In the genomic region with DNA sequence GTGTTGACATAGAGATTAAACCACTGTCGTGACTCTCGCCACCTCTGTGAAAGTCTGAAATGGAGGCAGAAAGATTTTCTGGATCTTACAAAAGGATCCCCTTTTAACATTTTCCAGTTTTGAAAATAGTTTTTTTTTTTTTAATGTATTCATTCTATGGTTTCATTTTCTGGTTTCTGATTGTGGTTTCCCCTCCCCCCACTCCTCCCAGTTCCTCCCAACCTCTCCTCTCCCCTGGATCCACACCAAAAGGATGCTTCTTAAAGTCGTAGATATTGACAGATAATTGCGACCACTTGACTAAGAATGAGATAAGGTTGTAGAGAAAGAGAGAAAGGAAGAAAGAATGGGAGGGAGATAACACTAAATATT, we compare ENCODE assay signal across 31 mouse cellular contexts. TPM values are rescaled to one million over a fixed set of nuclear protein-coding genes. Genes with fewer than 3 reads are reported as not detected.
DNase-seq lines count a peak whose midpoint lies in the region; ATAC-seq and TF ChIP-seq lines count a peak whose summit lies in the region.
"Had no signal": no experiment of that assay in that cellular context is flagged by ENCODE, and none has a peak within 500 bp of the region (broad histone marks: within the 10 kb centered on the region; RNA-seq: fewer than 3 reads in every experiment).

No protein-coding gene starts in this region.

- no peaks in the 10 kb centered on the region for H3K9me3 ChIP-seq in kidney, embryonic 16.5 days (ENCODE audit: low read length)
- H3K9me3 ChIP-seq in ES-Bruce4 (replicated peaks; ENCODE audit: control insufficient read depth, insufficient read depth, low read length, poor library complexity, severe bottlenecking) = no peaks in the 10 kb centered on the region
- H3K9me3 ChIP-seq in hindbrain, embryonic 11.5 days (ENCODE audit: control insufficient read depth, low read length) = no peaks in the 10 kb centered on the region
- H3K9me3 ChIP-seq in forebrain, embryonic 15.5 days = no peaks in the 10 kb centered on the region
- H3K9me3 ChIP-seq: forebrain, embryonic 10.5 days; heart, embryonic 12.5 days; limb, embryonic 13.5 days; lung, embryonic 15.5 days; midbrain, embryonic 10.5 days; midbrain, embryonic 15.5 days had no signal

- no peak for TF ChIP-seq CTCF in ES-Bruce4 (IDR thresholded peaks at IDR 0.05; ENCODE audit: low read depth, low read length)
- no peak for TF ChIP-seq CTCF in embryonic fibroblast, embryonic 13.5 days (IDR thresholded peaks at IDR 0.05; ENCODE audit: borderline replicate concordance, insufficient read depth, low read length)

- peaks cover 14% of the 10 kb centered on the region for H3K4me1 ChIP-seq in kidney, embryonic 16.5 days (ENCODE audit: insufficient read depth, low read length)
- H3K4me1 ChIP-seq in ES-Bruce4 (ENCODE audit: control insufficient read depth, insufficient read depth, low read length) = peaks cover 7% of the 10 kb centered on the region
- peaks cover 9% of the 10 kb centered on the region for H3K4me1 ChIP-seq in embryonic fibroblast, embryonic 13.5 days (ENCODE audit: control insufficient read depth, insufficient read depth, low read length)
- no peaks in the 10 kb centered on the region for H3K4me1 ChIP-seq in hindbrain, embryonic 11.5 days (replicated peaks; ENCODE audit: control insufficient read depth, insufficient read depth, low read length)
- H3K4me1 ChIP-seq in forebrain, embryonic 15.5 days = peaks cover 10% of the 10 kb centered on the region; the same call in 1 of the 2 replicates
- H3K4me1 ChIP-seq: lung, embryonic 15.5 days had no signal

- DNase-seq in kidney, adult 9 months = no peak
- DNase-seq in gastrocnemius, postnatal 14 days = no peak
- no peak for DNase-seq in hindbrain, embryonic 11.5 days (ENCODE audit: low spot score)
- DNase-seq: adrenal gland, adult 2 months; adrenal gland, postnatal 36 days; B cell, adult 2 months; cerebellum, adult 8-10 months; forebrain, postnatal 0 days; gastrocnemius, postnatal 25 days; heart, adult 11 months; heart, postnatal 4 days; kidney, adult 18-20 months; kidney, postnatal 25 days; retina, postnatal 1 day; right cerebral cortex, postnatal 14 days; thymus, postnatal 14 days had no signal

- no peak for ATAC-seq in kidney, embryonic 16.5 days (ENCODE audit: low FRiP score, low TSS enrichment)
- no peak for ATAC-seq in hindbrain, embryonic 11.5 days (ENCODE audit: low FRiP score)
- no peak for ATAC-seq in forebrain, embryonic 15.5 days (replicated peaks)
- ATAC-seq: activated CD4-positive, CD25-positive, alpha-beta regulatory T cell, adult 4 months; forebrain, postnatal 0 days; midbrain, embryonic 15.5 days had no signal

- no peak for TF ChIP-seq EP300 in ES-Bruce4 (IDR thresholded peaks at IDR 0.05; ENCODE audit: insufficient read depth, low read depth, low read length)

- peaks cover 4% of the 10 kb centered on the region; the same call in 1 of the 2 replicates for H3K36me3 ChIP-seq in kidney, embryonic 16.5 days (ENCODE audit: insufficient read depth, low read length)
- no peaks in the 10 kb centered on the region for H3K36me3 ChIP-seq in ES-Bruce4 (ENCODE audit: control insufficient read depth, insufficient read depth, low read length, poor library complexity, severe bottlenecking)
- H3K36me3 ChIP-seq in hindbrain, embryonic 11.5 days (ENCODE audit: control insufficient read depth, insufficient read depth, low read length) = no peaks in the 10 kb centered on the region
- H3K36me3 ChIP-seq in forebrain, embryonic 15.5 days = peaks cover 10% of the 10 kb centered on the region; the same call in 1 of the 2 replicates
- H3K36me3 ChIP-seq: midbrain, embryonic 15.5 days had no signal

- 0 out of 2 replicates have a peak overlapping the region, but pooled peaks have one; percentile 34 for H3K27ac ChIP-seq in kidney, embryonic 16.5 days (ENCODE audit: low read length)
- peak overlapping the region; percentile 75 for H3K27ac ChIP-seq in ES-Bruce4 (ENCODE audit: insufficient read depth, low read length)
- H3K27ac ChIP-seq in embryonic fibroblast, embryonic 13.5 days (ENCODE audit: insufficient read depth, low read length) = peak overlapping the region; percentile 83
- no peak overlapping the region for H3K27ac ChIP-seq in hindbrain, embryonic 11.5 days (ENCODE audit: low read depth, low read length)
- H3K27ac ChIP-seq in forebrain, embryonic 15.5 days (replicated peaks) = no peak overlapping the region
- H3K27ac ChIP-seq: forebrain, embryonic 10.5 days; hindbrain, embryonic 14.5 days; layer of hippocampus, adult 2 months; left cerebral cortex, adult 2 months; limb, embryonic 13.5 days; lung, embryonic 15.5 days; midbrain, embryonic 10.5 days; midbrain, embryonic 15.5 days had no signal

- WGBS in kidney, embryonic 16.5 days = 80% methylated on average over 4 of the region's 4 CpGs
- WGBS in hindbrain, embryonic 11.5 days = 70% methylated on average over 4 of the region's 4 CpGs
- WGBS in forebrain, embryonic 15.5 days = 85% methylated on average over 4 of the region's 4 CpGs

- H3K4me3 ChIP-seq in kidney, embryonic 16.5 days (ENCODE audit: low read length) = no peak overlapping the region
- no peak overlapping the region for H3K4me3 ChIP-seq in ES-Bruce4 (ENCODE audit: low read depth, low read length)
- no peak overlapping the region for H3K4me3 ChIP-seq in embryonic fibroblast, embryonic 13.5 days (ENCODE audit: insufficient read depth, low read length)
- no peak overlapping the region for H3K4me3 ChIP-seq in hindbrain, embryonic 11.5 days (ENCODE audit: low read depth, low read length)
- H3K4me3 ChIP-seq in forebrain, embryonic 15.5 days = no peak overlapping the region
- H3K4me3 ChIP-seq: forebrain, embryonic 10.5 days; heart, embryonic 12.5 days; layer of hippocampus, adult 2 months; left cerebral cortex, adult 2 months; limb, embryonic 13.5 days; lung, embryonic 15.5 days; midbrain, embryonic 10.5 days; midbrain, embryonic 15.5 days had no signal

- no peak overlapping the region for H3K9ac ChIP-seq in kidney, embryonic 16.5 days (replicated peaks; ENCODE audit: low read length)
- no peak overlapping the region for H3K9ac ChIP-seq in ES-Bruce4 (ENCODE audit: low read depth, poor library complexity, severe bottlenecking)
- no peak overlapping the region for H3K9ac ChIP-seq in hindbrain, embryonic 11.5 days (ENCODE audit: low read depth, low read length)
- no peak overlapping the region for H3K9ac ChIP-seq in forebrain, embryonic 15.5 days (replicated peaks)
- H3K9ac ChIP-seq: forebrain, postnatal 0 days; heart, embryonic 12.5 days; hindbrain, embryonic 14.5 days; limb, embryonic 13.5 days; lung, embryonic 15.5 days; midbrain, embryonic 15.5 days had no signal

- no peak overlapping the region for H3K4me2 ChIP-seq in kidney, embryonic 16.5 days (replicated peaks; ENCODE audit: low read depth, low read length)
- no peak overlapping the region for H3K4me2 ChIP-seq in hindbrain, embryonic 11.5 days (replicated peaks; ENCODE audit: low read depth, low read length)
- H3K4me2 ChIP-seq in forebrain, embryonic 15.5 days (replicated peaks) = no peak overlapping the region
- H3K4me2 ChIP-seq: heart, embryonic 12.5 days; hindbrain, embryonic 14.5 days; limb, embryonic 13.5 days; liver, embryonic 11.5 days; lung, embryonic 15.5 days; midbrain, embryonic 15.5 days had no signal

- TF ChIP-seq POLR2A in ES-Bruce4 (IDR thresholded peaks at IDR 0.05; ENCODE audit: insufficient read depth, low read length) = no peak
- no peak for TF ChIP-seq POLR2A in embryonic fibroblast, embryonic 13.5 days (IDR thresholded peaks at IDR 0.05; ENCODE audit: low read depth, low read length)

- no peaks in the 10 kb centered on the region for H3K27me3 ChIP-seq in kidney, embryonic 16.5 days (ENCODE audit: insufficient read depth, low read length)
- H3K27me3 ChIP-seq in ES-Bruce4 (ENCODE audit: control insufficient read depth, insufficient read depth, low read length, poor library complexity, severe bottlenecking) = no peaks in the 10 kb centered on the region
- no peaks in the 10 kb centered on the region for H3K27me3 ChIP-seq in hindbrain, embryonic 11.5 days (ENCODE audit: control insufficient read depth, insufficient read depth, low read length)
- H3K27me3 ChIP-seq in forebrain, embryonic 15.5 days = no peaks in the 10 kb centered on the region
- H3K27me3 ChIP-seq: heart, embryonic 12.5 days; limb, embryonic 13.5 days; lung, embryonic 15.5 days; midbrain, embryonic 15.5 days had no signal

- intact Hi-C loops in gastrocnemius, postnatal 14 days (cut with DNase I; ENCODE audit: low total_unique reads) = no loop called here

RNA-seq across cellular contexts. Expression of gene Btg1, which starts 16.3 kb away (rescaled TPM):
- 47.9 and 51.4 TPM in 2 replicates for polyA plus RNA-seq in kidney, embryonic 16.5 days (2015; fragmentation: Nextera tagmentation; extraction: Ambion mirVana)
- 42.0 and 42.6 TPM in 2 replicates for polyA plus RNA-seq in ES-Bruce4 (2011; ENCODE audit: insufficient read depth, insufficient read length, low read depth, missing spikeins)
- polyA plus RNA-seq in embryonic fibroblast, embryonic 13.5 days (2011; ENCODE audit: insufficient read length, low read depth, missing spikeins) = 65.8 and 66.4 TPM in 2 replicates
- 10 to 100 TPM; 27.3 to 31.1 TPM for total RNA-seq in gastrocnemius, postnatal 14 days (2021)
- 57.2 and 57.6 TPM in 2 replicates for polyA plus RNA-seq in hindbrain, embryonic 11.5 days (2014; fragmentation: Nextera tagmentation; extraction: Ambion mirVana)
- polyA plus RNA-seq in forebrain, embryonic 15.5 days (2015; fragmentation: Nextera tagmentation; extraction: Ambion mirVana) = 60.0 and 61.2 TPM in 2 replicates

Comparison
In these comparisons a context has a peak if more than half of its experiments do, and no peak if none do; other contexts are left out.
1. H3K27ac ChIP-seq: peak in kidney, embryonic 16.5 days (single experiment), ES-Bruce4 (single experiment) and embryonic fibroblast, embryonic 13.5 days (single experiment); none in hindbrain, embryonic 11.5 days (single experiment) and forebrain, embryonic 15.5 days (single experiment).